Mouse (Mus musculus) adrenal gland, adult (tissue): ENCODE results near the gene Ankmy2.

ENCODE experiments used
- DNase-seq, 2 experiments: peaks; one replicate each; pipeline ENCODE4 v3.0.0; 2022 to 2023; ENCODE audit warnings: low spot score in 1 of 2; ENCODE audit not compliant: inconsistent age in 2 of 2

The Ankmy2 gene

DNA sequence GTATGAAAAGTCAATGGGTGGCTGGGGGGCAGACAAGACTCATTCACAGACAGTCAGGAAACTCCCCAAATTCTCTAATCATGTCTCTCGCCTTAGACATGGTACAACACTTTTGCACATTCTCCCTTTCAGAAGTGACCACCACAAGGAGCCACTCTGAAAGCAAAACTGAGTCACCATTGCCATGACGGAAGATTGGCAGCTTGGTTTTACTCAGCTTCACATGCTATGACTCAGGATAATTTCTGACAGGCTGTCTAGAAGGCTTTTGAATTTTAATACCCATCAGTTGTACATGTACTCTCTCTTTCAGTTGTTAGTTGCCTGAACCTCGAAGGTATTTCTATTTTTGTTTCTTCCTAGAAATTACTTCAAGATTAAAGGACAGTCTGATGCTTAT lies 84.3 kb downstream of the Ankmy2 start:
- DNase-seq = no peak
